Comparison of ENCODE assay signal across 14 mouse cellular contexts in genomic region chr4:53102529-53102928, GRCm38 (mm10).
"Had no signal": no experiment of that assay in that cellular context is flagged by ENCODE, and none has a peak within 500 bp of the region (broad histone marks: within the 10 kb centered on the region; RNA-seq: fewer than 3 reads in every experiment).

No protein-coding gene starts in this region.

- H3K4me3 ChIP-seq: midbrain, embryonic 13.5 days; midbrain, embryonic 15.5 days; neural tube, embryonic 12.5 days; stomach, embryonic 15.5 days had no signal

- H3K9me3 ChIP-seq: midbrain, embryonic 13.5 days; midbrain, embryonic 15.5 days; neural tube, embryonic 12.5 days; stomach, embryonic 15.5 days had no signal

- H3K36me3 ChIP-seq: midbrain, embryonic 13.5 days; midbrain, embryonic 15.5 days; neural tube, embryonic 12.5 days; stomach, embryonic 15.5 days had no signal

- H3K27ac ChIP-seq: macrophage; midbrain, embryonic 13.5 days; midbrain, embryonic 15.5 days; neural tube, embryonic 12.5 days; stomach, embryonic 15.5 days; stomach, postnatal 0 days had no signal

- H3K9ac ChIP-seq: lung, embryonic 14.5 days; midbrain, embryonic 13.5 days; midbrain, embryonic 15.5 days; neural tube, embryonic 12.5 days; stomach, embryonic 15.5 days had no signal

- ATAC-seq: midbrain, embryonic 13.5 days; midbrain, embryonic 15.5 days had no signal

- DNase-seq: lung, adult 18-20 months; lung, embryonic 14.5 days; lung, postnatal 10 days; right cerebral cortex, postnatal 14 days; thymus, adult 2 months; thymus, postnatal 25 days; thymus, postnatal 4 days had no signal

- H3K27me3 ChIP-seq: midbrain, embryonic 13.5 days; midbrain, embryonic 15.5 days; neural tube, embryonic 12.5 days; stomach, embryonic 15.5 days had no signal

- H3K4me2 ChIP-seq: lung, embryonic 14.5 days; midbrain, embryonic 11.5 days; midbrain, embryonic 13.5 days; midbrain, embryonic 15.5 days; neural tube, embryonic 12.5 days; stomach, embryonic 15.5 days had no signal

- H3K4me1 ChIP-seq: midbrain, embryonic 13.5 days; midbrain, embryonic 15.5 days; neural tube, embryonic 12.5 days; stomach, embryonic 15.5 days had no signal
